Mouse (Mus musculus): ENCODE results near the gene N4bp3.
"Not testable (repeated sequence)": the region's sequence is repeated elsewhere in the genome, so short reads cannot be mapped to it uniquely, and the experiment has no call there.

N4bp3 gene

DNA sequence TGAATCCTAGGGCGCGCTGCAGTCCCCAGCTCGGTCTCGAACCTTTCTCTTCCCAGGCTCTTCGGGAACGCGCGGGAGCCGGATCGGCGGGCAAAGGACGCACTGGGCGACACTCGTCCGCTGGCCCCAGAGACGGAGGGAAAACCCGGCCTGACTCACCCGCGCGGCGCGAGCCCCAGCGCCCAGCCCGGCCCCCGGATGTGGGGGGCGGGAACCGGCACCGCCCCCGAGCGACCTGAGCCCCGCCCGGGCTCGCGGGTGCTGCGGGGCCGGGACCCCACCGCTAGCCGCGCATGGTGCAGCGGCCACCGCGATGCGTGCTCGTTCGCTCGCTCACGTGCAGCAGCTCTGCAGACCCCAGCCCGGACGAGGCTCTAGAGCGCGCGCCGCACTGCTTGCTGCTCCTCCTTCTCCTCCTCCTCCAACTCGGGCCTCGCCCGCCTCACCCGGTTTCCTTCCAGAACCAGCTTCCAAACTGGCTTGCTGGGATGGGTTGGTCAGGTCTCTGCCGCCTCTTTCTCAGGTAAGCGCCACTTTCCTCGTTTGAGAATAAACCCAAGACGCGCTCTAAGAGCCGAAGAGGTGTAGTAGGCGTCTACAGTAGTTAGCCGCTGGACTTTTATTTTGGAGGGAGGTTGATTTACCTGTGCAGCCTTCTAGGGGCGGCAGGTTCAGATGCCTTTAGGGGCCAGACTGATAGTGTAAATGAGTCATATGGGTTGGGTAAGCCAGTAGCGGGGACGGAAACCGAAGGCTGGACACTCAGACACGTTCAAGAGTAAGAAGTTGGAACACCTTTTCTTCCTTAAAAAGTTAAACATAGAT is at the start of gene N4bp3, which contains the start of gene D930048N14Rik:
TSS of gene N4bp3 (minus strand) at position 152 of the 825 bp plus-strand sequence.
TSS of gene D930048N14Rik (plus strand) at position 264 of the 825 bp plus-strand sequence.
- peak in 1 of 2 experiments; percentile 38 for DNase-seq (ENCODE audit: low read depth in 1 of 2, low spot score in 2 of 2)

DNA sequence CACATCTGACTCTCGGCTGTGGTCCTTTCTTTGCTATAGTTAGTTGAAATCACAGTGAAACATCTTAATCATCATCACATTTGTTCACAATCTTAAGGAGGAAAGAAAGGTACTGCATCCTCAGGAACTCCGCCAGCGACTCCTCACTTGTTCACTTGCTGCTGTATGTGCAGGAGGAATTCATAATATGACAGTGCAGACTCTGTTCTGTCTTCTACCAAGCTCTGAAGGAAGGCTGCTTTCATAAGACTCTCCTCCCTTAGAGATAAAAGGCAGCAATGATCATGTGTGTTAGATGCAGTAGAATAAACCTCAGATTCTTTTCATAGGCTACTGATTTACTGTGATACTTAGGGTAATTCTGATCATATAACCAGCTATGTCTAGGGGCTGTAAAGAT is 44.3 kb upstream of the N4bp3 start:
- DNase-seq (ENCODE audit: low read depth in 1 of 2, low spot score in 2 of 2): no peak

- DNase-seq (ENCODE audit: low read depth in 1 of 2, low spot score in 2 of 2): not testable (repeated sequence)
Measured at GRCm38 (mm10) chr11:51690597-51690996, 40.0 kb upstream of the N4bp3 start.

DNA sequence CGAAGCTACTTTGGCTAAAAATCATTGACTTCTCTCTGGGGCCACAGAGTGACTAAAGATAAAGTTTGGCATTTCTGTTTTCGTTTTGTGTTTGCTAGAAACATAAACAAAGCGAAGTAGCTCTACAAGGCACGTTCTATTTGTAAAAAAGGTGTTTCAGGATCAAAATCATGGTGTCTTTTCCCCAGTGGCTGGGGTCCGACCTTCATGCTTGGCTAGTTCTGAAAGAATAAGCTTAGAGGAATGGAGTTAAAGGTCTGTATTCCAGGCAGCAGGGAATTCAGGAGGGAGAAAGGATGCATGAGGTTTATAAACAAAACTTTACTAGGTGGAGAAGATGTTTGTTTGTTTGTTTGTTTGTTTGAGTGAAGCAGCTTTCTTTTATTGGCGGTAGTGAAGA is 38.7 kb upstream of the N4bp3 start:
- no peak for DNase-seq (ENCODE audit: low read depth in 1 of 2, low spot score in 2 of 2)

- peak; percentile 100 for DNase-seq (ENCODE audit: low read depth in 1 of 2, low spot score in 2 of 2)
Measured at GRCm38 (mm10) chr11:51688330-51689328, 38.0 kb upstream of the N4bp3 start, which contains the start of gene 0610009B22Rik. Gene 0610009B22Rik (minus strand): TSS chr11:51688874.

DNA sequence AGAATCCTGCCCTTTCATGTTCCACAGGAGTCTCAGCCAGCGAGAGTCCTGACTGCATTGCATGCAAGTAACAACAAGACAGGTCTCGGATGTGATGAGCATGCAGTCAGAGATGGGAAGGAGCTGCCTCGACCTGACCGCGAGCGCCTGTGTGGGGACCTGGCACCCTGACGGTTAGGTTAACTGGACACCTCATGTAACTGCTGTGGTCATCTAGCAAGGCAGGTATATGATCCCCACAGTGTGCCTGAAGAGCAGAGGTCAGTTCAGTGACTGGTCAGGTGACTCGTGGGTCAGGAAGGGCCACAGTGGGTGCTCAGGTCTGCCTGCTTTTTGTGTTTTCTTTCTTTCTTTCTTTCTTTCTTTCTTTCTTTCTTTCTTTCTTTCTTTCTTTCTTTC is 31.3 kb upstream of the N4bp3 start:
- DNase-seq (ENCODE audit: low read depth in 1 of 2, low spot score in 2 of 2): no peak

- DNase-seq (ENCODE audit: low read depth in 1 of 2, low spot score in 2 of 2): peak; percentile 54 to 80
Measured at GRCm38 (mm10) chr11:51681324-51681975, 30.8 kb upstream of the N4bp3 start.

DNA sequence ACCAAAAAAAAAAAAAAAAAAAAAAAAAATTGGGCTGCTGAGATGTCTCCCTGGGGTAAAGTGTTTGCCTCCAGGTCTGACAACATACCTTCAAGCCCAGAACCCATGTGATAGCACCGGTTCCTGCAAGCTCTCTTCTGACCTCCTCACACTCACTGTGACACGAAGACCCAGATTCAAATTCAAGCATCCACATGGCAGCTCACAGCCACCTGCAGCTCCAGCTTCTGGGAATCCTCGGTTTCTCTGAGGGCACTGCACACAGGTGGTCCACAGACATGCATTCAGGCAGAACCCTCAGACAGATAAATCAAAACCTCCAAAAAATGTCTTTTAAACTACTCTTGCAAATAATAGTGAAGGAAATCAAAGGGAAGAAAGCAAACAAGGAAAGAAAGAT is 28.8 kb upstream of the N4bp3 start:
- no peak for DNase-seq (ENCODE audit: low read depth in 1 of 2, low spot score in 2 of 2)

GRCm38 (mm10) chr11:51677737-51678418 is 27.2 kb upstream of the N4bp3 start:
- peak in 1 of 2 experiments; percentile 37 for DNase-seq (ENCODE audit: low read depth in 1 of 2, low spot score in 2 of 2)

DNA sequence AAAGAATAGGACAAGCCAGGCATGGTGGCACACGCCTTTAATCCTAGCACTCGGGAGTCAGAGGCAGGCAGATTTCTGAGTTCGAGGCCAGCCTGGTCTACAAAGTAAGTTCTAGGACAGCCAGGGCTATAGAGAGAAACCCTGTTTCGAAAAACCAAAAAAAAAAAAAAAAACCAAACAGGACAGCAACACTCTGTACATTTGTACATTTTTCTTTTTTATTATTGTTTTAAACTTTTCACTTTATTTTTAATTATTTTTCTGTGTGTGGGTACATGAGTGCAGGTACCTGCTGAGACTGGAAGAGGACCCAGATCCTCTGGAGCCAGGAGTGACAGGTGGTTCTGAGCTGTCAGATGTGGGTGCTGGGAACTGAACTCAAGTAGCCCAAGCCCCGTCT is 24.7 kb upstream of the N4bp3 start:
- no peak for DNase-seq (ENCODE audit: low read depth in 1 of 2, low spot score in 2 of 2)

DNA sequence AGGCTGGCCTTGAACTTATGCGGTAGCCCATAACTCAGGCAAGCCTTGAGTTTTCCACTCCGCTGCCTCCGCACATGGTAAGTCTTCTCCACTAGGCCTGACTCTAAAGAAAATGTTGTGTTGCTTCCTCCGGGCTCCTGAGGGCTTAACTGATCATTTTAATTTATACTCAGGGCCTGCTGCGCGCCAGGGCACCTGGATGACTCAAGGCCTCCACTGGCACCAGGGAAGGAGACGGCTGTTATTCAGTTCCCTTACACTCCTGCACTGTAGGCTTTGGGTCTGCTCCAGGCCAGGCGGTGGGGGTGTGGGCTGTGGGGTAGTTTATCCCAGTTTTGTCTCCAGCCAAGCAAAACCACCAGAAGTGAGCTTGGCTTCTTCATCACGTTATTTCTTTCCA is 22.6 kb upstream of the N4bp3 start:
- no peak for DNase-seq (ENCODE audit: low read depth in 1 of 2, low spot score in 2 of 2)

DNA sequence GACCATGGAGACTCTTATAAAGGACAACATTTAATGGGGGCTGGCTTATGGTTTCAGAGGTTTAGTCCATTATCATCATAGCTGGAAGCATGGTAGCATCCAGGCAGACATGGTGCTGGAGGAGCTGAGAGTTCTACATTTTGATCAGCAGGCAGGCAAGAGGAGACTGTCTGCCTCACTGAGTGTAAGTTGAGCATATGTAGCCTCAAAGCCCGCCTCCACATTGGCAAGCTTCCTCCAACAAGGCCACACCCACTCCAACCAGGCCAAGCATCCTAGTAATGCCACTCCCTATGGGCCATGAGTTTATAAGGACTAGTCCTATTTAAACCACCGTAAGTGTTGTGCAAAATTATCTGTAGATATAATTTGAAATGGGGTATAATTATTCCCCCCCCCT is 20.7 kb upstream of the N4bp3 start:
- DNase-seq (ENCODE audit: low read depth in 1 of 2, low spot score in 2 of 2): no peak

DNA sequence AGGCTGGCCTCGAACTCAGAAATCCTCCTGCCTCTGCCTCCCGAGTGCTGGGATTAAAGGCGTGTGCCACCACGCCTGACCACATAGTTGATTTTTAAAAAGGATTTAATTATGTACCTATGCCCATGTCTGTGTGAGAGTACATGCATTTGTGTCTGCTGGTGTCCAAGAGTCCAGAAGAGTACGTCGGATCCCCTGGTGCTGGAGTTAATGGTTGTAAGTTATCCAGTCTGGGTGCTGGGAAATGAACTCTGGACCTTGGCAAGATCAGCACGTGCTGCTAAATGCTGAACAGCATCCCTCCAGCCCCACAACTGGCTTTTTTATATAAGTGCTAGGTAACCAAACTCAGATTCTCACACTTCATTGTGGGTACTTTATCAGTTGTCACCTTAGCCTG is 20.2 kb upstream of the N4bp3 start:
- no peak for DNase-seq (ENCODE audit: low read depth in 1 of 2, low spot score in 2 of 2)

DNA sequence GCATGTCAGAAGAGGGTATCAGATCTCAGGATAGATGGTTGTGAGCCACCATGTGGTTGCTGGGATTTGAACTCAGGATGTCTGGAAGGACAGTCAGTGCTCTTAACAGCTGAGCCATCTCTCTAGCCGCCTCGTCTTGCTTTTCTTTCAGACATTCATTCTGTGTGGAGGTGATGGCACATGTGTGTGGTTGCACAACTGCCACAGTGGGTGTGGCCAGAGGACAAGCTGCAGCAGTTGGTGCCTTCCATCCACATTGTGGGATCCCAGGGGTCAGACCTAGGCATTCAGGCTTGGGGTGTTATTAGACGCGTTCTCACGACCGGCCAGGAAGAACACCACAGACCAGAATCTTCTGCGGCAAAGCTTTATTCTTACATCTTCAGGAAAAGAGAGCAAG is 14.1 kb upstream of the N4bp3 start:
- not testable (repeated sequence) for DNase-seq (ENCODE audit: low read depth in 1 of 2, low spot score in 2 of 2)

GRCm38 (mm10) chr11:51662632-51663031 is 12.0 kb upstream of the N4bp3 start:
- no peak for DNase-seq (ENCODE audit: low read depth in 1 of 2, low spot score in 2 of 2)

- no peak for DNase-seq (ENCODE audit: low read depth in 1 of 2, low spot score in 2 of 2)
Measured at GRCm38 (mm10) chr11:51661867-51662365, 11.3 kb upstream of the N4bp3 start.

GRCm38 (mm10) chr11:51658705-51659104 is 8.1 kb upstream of the N4bp3 start:
- DNase-seq (ENCODE audit: low read depth in 1 of 2, low spot score in 2 of 2): no peak

DNA sequence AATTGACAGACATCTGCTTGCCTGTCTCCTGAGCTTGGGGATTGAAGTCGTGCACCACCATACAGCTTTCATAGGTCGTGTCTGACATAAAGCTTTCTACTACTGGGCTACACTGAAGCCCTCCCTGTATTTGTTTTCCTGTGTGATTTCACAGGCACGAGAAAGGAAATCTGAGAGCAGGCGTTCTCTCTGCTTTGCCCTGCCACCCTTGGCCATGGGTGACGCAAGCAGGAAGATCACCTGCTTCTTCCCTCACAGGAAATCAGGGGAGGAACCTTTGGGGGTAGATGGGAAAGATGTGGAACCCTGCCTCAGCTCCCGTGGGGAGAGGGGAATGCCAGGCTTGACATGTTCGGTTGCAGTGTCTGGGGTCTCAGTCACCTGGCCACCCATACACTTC is 7.6 kb upstream of the N4bp3 start:
- DNase-seq (ENCODE audit: low read depth in 1 of 2, low spot score in 2 of 2): no peak

DNA sequence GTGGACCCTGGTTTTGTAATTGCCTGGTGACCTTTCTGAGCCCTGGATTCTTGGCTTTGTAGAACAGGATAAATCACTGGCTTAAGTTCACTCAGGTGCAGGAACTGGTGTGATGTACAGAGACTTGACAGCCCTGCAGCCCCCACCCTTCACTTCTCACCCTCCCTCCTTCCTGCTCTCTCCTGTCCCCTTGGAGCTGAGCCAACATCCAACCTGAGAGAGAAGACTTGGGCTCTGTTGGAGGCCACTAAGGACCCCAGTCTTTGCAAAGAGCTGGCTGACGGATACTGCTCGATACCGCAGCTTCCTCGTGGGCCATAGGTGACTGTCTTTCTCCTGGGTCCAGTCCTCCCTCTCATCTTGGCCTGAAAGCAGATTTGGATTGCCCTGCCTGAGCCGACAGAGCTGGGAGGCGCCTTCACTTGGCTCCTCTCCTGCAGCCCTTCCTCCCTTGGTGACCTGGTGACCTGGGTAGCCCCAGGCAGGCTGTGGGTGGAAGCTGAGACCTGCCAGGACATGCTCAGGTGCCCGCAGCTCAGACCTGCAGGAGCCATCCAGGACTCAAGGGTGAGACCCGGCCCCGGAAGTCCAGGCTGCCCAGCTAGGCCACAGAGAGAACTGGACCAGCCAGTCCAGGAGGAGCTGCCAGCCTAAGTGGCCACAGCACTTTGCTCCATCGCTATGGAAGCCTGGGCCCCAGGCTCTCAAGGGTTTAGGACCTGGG is 6.3 kb upstream of the N4bp3 start:
- DNase-seq (ENCODE audit: low read depth in 1 of 2, low spot score in 2 of 2): no peak

- DNase-seq (ENCODE audit: low read depth in 1 of 2, low spot score in 2 of 2): no peak
Measured at GRCm38 (mm10) chr11:51654891-51655290, 4.2 kb upstream of the N4bp3 start.
